Mouse (Mus musculus) C2C12 (cell line): Measurements from ENCODE around the gene Gucy2e. TPM values are rescaled to one million over a fixed set of nuclear protein-coding genes. Genes with fewer than 3 reads are reported as not detected.
A peak's percentile ranks its signal among the peaks of the same experiment; 100 is the strongest.

Source experiments
- H3K27me3 ChIP-seq: one replicate; pipeline ENCODE4 v1.6.1; 2011; ENCODE audit not compliant: control insufficient read depth, insufficient read depth, insufficient read length
- H3K36me3 ChIP-seq: one replicate; pipeline ENCODE4 v1.6.1; 2011; ENCODE audit not compliant: control insufficient read depth, insufficient read depth
- H3K4me3 ChIP-seq: one replicate; pipeline ENCODE4 v1.5.1; 2011; ENCODE audit warnings: mild to moderate bottlenecking, control low read depth; ENCODE audit not compliant: poor library complexity, insufficient read depth, severe bottlenecking
- H3K79me2 ChIP-seq: one replicate; pipeline ENCODE4 v1.6.1; 2011; ENCODE audit not compliant: control insufficient read depth, insufficient read depth
- H3K79me3 ChIP-seq: one replicate; pipeline ENCODE4 v1.6.1; 2011; ENCODE audit warnings: low read depth, control low read depth
- H3ac ChIP-seq: one replicate; pipeline ENCODE3; 2011; ENCODE audit warnings: low read depth; ENCODE audit not compliant: control insufficient read depth, insufficient read length
- CEBPB ChIP-seq: IDR thresholded peaks from one replicate; pipeline ENCODE4 v1.6.1; 2011; ENCODE audit warnings: low read depth, mild to moderate bottlenecking, control low read depth, moderate library complexity
- CTCF ChIP-seq: IDR thresholded peaks from one replicate; pipeline ENCODE4 v1.5.1; 2011; ENCODE audit not compliant: control insufficient read depth, insufficient read depth, insufficient read length
- FOSL1 ChIP-seq: IDR thresholded peaks from one replicate; pipeline ENCODE4 v1.8.0; 2011; ENCODE audit warnings: mild to moderate bottlenecking, low read length; ENCODE audit not compliant: poor library complexity, insufficient read depth, severe bottlenecking
- MAX ChIP-seq: IDR thresholded peaks from one replicate; pipeline ENCODE4 v1.6.1; 2011; ENCODE audit warnings: mild to moderate bottlenecking, control low read depth
- MYOD1 ChIP-seq: IDR thresholded peaks from one replicate; pipeline ENCODE4 v1.6.1; 2011; ENCODE audit warnings: low read depth; ENCODE audit not compliant: control insufficient read depth, insufficient read length
- MYOG ChIP-seq: IDR thresholded peaks from one replicate; pipeline ENCODE4 v1.6.1; 2011; ENCODE audit not compliant: control insufficient read depth, insufficient read length; ENCODE audit errors: extremely low read depth
- USF1 ChIP-seq: IDR thresholded peaks from one replicate; pipeline ENCODE4 v1.6.1; 2011; ENCODE audit warnings: low read depth, mild to moderate bottlenecking, control low read depth, moderate library complexity
- polyA plus RNA-seq: library from polyadenylated mRNA; unstranded; fragments of >200 nt; fragmentation: generic; extraction: Trizol; gene quantifications from one replicate; pipeline ENCODE4 v1.2.1, GENCODE M21; 2012; ENCODE audit warnings: missing spikeins

Gene Gucy2e
- polyA plus RNA-seq, 1 experiment, result not detected

- H3ac ChIP-seq, result no peak overlapping the region
- no peaks in the 10 kb centered on the region for H3K27me3 ChIP-seq
- TF ChIP-seq MYOG (no peak), MYOD1 (no peak), CTCF (no peak), MAX (no peak), CEBPB (no peak), USF1 (no peak), FOSL1 (no peak)
- H3K79me3 ChIP-seq, result no peaks in the 10 kb centered on the region
- H3K79me2 ChIP-seq, result no peaks in the 10 kb centered on the region
- H3K36me3 ChIP-seq, result no peaks in the 10 kb centered on the region
- H3K4me3 ChIP-seq, result no peak overlapping the region
Observed at GRCm38 (mm10) chr11:69268100-69268499, 31.3 kb upstream of the Gucy2e start.

DNA sequence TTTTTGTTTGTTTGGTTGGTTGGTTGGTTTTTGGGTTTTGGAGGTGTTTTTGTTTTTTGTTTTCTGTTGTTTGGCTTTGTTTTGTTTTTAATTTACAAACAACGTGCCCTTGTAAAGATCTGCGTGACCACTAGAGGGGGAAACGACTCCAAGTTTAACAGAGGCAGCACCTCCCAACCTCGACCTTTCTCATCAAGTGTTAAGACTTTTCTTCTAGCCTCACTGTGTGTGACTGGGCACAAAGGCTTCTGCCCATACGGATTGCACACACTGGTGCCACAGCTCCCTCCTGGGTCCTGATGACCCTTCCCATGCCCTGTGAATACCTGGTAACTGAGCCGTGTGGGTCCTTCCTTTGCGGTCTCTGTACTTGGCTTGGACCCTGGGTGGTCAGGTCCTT, 30.5 kb upstream of the Gucy2e start:
- Histone ChIP-seq H3K79me3 (no peaks in the 10 kb centered on the region), H3K79me2 (no peaks in the 10 kb centered on the region), H3K27me3 (no peaks in the 10 kb centered on the region), H3K4me3 (no peak overlapping the region), H3K36me3 (no peaks in the 10 kb centered on the region), H3ac (no peak overlapping the region)
- TF ChIP-seq MYOD1 (no peak), USF1 (no peak), CEBPB (no peak), MAX (no peak), FOSL1 (no peak), MYOG (no peak), CTCF (no peak)

GRCm38 (mm10) chr11:69266253-69266652, 29.4 kb upstream of the Gucy2e start:
- H3K27me3 ChIP-seq, result no peaks in the 10 kb centered on the region
- H3ac ChIP-seq, result no peak overlapping the region
- TF ChIP-seq MAX, result no peak
- TF ChIP-seq FOSL1, result no peak
- TF ChIP-seq CTCF, result no peak
- no peak for TF ChIP-seq MYOG
- no peak overlapping the region for H3K4me3 ChIP-seq
- H3K79me2 ChIP-seq, result no peaks in the 10 kb centered on the region
- H3K36me3 ChIP-seq, result no peaks in the 10 kb centered on the region
- no peaks in the 10 kb centered on the region for H3K79me3 ChIP-seq

DNA sequence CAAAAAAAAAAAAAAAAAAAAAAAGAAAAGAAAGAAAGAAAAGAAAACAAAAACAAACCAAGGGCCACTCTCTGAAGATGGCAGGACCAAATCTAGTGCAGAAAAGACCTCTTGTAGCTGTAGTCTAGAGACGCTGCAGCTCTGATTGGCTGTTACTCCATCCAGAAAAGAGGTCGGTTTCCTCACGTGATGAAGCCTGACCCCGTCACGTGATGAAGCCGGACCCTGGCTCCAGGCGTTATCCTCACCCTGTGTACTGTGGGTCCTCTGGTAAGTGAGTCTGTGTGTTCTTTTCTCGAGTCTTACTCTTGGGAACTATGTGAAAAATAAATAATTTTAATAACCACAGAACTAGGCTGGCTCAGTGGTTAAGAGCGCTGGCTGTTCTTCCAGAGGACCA, 28.6 kb upstream of the Gucy2e start:
- Histone ChIP-seq H3ac (no peak overlapping the region), H3K4me3 (no peak overlapping the region), H3K27me3 (no peaks in the 10 kb centered on the region), H3K36me3 (no peaks in the 10 kb centered on the region), H3K79me2 (no peaks in the 10 kb centered on the region), H3K79me3 (no peaks in the 10 kb centered on the region)
- TF ChIP-seq MYOD1 (no peak), USF1 (no peak), FOSL1 (no peak), MYOG (no peak), MAX (no peak), CEBPB (no peak), CTCF (no peak)

- no peak overlapping the region for H3ac ChIP-seq
- no peaks in the 10 kb centered on the region for H3K79me2 ChIP-seq
- no peak for TF ChIP-seq USF1
- no peak for TF ChIP-seq MAX
- TF ChIP-seq CTCF, result no peak
- TF ChIP-seq MYOG, result no peak
- TF ChIP-seq FOSL1, result no peak
- no peak for TF ChIP-seq MYOD1
- TF ChIP-seq CEBPB, result no peak
- H3K79me3 ChIP-seq, result no peaks in the 10 kb centered on the region
- no peak overlapping the region for H3K4me3 ChIP-seq
- H3K27me3 ChIP-seq, result no peaks in the 10 kb centered on the region
- no peaks in the 10 kb centered on the region for H3K36me3 ChIP-seq
Observed at GRCm38 (mm10) chr11:69264276-69264675, 27.4 kb upstream of the Gucy2e start.

GRCm38 (mm10) chr11:69260111-69260510, 23.3 kb upstream of the Gucy2e start:
- no peaks in the 10 kb centered on the region for H3K27me3 ChIP-seq
- H3K4me3 ChIP-seq, result no peak overlapping the region
- no peaks in the 10 kb centered on the region for H3K36me3 ChIP-seq
- no peaks in the 10 kb centered on the region for H3K79me3 ChIP-seq
- no peaks in the 10 kb centered on the region for H3K79me2 ChIP-seq
- no peak for TF ChIP-seq CTCF
- peak; percentile 79 for TF ChIP-seq MAX
- TF ChIP-seq FOSL1, result peak; percentile 40
- H3ac ChIP-seq, result no peak overlapping the region
